Mouse (Mus musculus) stomach, postnatal 0 days (tissue): ENCODE data around the gene Gm17359. TPM values are rescaled to one million over a fixed set of nuclear protein-coding genes. Genes with fewer than 3 reads are reported as not detected.

Source experiments
- ATAC-seq: fragments of 200-750 bp; cut with Nextera tagmentation; 2 replicates; pipeline ENCODE4 v1.8.0; 2017; ENCODE audit not compliant: low FRiP score, low TSS enrichment
- DNase-seq: peaks from one replicate; pipeline ENCODE4 v3.0.0-alpha.2; 2016; ENCODE audit warnings: low spot score
- H3K27ac ChIP-seq: fragments of 300-500 bp; sonication (generic); replicated peaks from 2 replicates; pipeline ENCODE4 v1.5.1; 2014; ENCODE audit warnings: mild to moderate bottlenecking, control low read depth
- H3K27me3 ChIP-seq: fragments of 300-500 bp; sonication (generic); 2 replicates; pipeline ENCODE4 v1.6.1; 2014; ENCODE audit warnings: low read length; ENCODE audit not compliant: control insufficient read depth, insufficient read depth
- H3K36me3 ChIP-seq: fragments of 300-500 bp; sonication (generic); 2 replicates; pipeline ENCODE4 v1.6.1; 2014; ENCODE audit warnings: low read length, mixed read lengths; ENCODE audit not compliant: control insufficient read depth, insufficient read depth
- H3K4me1 ChIP-seq: fragments of 300-500 bp; sonication (generic); replicated peaks from 2 replicates; pipeline ENCODE4 v1.6.1; 2014; ENCODE audit warnings: antibody characterized with exemption; ENCODE audit not compliant: control insufficient read depth, insufficient read depth
- H3K4me2 ChIP-seq: fragments of 300-500 bp; sonication (generic); replicated peaks from 2 replicates; pipeline ENCODE4 v1.6.1; 2014; ENCODE audit warnings: low read depth, mild to moderate bottlenecking, control low read depth, moderate library complexity
- H3K4me3 ChIP-seq: fragments of 300-500 bp; sonication (generic); 2 replicates; pipeline ENCODE4 v1.5.1; 2014; ENCODE audit warnings: low read depth, low read length, control low read depth
- H3K9ac ChIP-seq: fragments of 300-500 bp; sonication (generic); 2 replicates; pipeline ENCODE4 v1.6.1; 2014; ENCODE audit warnings: mild to moderate bottlenecking, low read length, control low read depth, mixed read lengths
- H3K9me3 ChIP-seq: fragments of 300-500 bp; sonication (generic); 2 replicates; pipeline ENCODE4 v1.6.1; 2016; ENCODE audit warnings: low read length; ENCODE audit not compliant: control insufficient read depth
- CTCF ChIP-seq: IDR thresholded peaks from 2 replicates; pipeline ENCODE4 v1.5.1; 2016; ENCODE audit warnings: antibody characterized with exemption, low read depth, mild to moderate bottlenecking, moderate library complexity
- EP300 ChIP-seq: optimal IDR thresholded peaks from 2 replicates; pipeline ENCODE3; 2016; ENCODE audit warnings: antibody characterized with exemption
- WGBS: fragments of 180-500 bp; shearing (Covaris S2); extraction: QIAGEN DNeasy Blood & Tissue Kit; methylation state at CpG from one replicate; pipeline ENCODE4 v1.1.7; 2014; 5-methylcytosine and 5-hydroxymethylcytosine counted together
- polyA plus RNA-seq: library from polyadenylated mRNA; unstranded; fragments of >200 nt; fragmentation: Nextera tagmentation; extraction: Ambion mirVana; gene quantifications from 2 replicates; pipeline ENCODE4 v1.2.1, GENCODE M21; 2015

The Gm17359 gene
- polyA plus RNA-seq, 1 experiment from 2014 or later, result not detected

DNA sequence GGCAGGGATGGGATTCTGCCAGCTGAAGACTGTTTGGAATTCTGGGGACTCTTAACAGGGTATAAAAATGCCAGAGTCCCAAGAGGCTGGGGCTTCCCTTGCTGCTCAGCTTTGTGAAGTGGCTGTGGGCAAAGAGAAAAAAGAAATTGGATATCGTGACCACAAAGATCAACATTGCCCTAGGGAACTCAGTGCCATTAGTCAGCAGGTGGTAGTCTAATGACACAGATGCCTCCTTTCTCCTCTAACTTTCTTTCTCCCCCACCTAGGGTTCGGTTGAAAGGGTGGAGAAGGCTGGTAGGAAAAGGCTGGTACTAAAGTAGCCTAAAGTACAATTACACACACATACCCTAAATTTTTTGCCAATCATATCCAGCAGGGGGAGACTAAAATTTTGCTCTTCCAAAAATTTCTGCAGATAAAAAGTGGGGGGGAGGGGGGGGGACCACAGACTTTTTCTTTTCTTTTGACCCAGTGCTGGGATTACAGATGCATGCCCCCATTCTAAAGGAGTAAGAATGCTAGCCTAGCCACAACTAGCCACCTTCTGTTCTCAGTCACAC, 164.8 kb downstream of the Gm17359 start:
- 93% methylated on average over 2 of the region's 2 CpGs for WGBS
- Histone ChIP-seq H3K4me1 (no peaks in the 10 kb centered on the region), H3K27ac (no peak overlapping the region), H3K9ac (no peak overlapping the region), H3K4me2 (no peak overlapping the region), H3K9me3 (no peaks in the 10 kb centered on the region), H3K27me3 (no peaks in the 10 kb centered on the region), H3K36me3 (peaks cover 5% of the 10 kb centered on the region), H3K4me3 (no peak overlapping the region)
- ATAC-seq (no peak), DNase-seq (no peak)
- peak; percentile 36 for TF ChIP-seq CTCF
- no peak for TF ChIP-seq EP300

Other genes with a start within 250 kb of the Gm17359 start
- gene Rapgef2, start 50.1 kb upstream of the Gm17359 start, polyA plus RNA-seq, result 2.3 and 2.4 TPM in 2 replicates
- gene Fnip2, start 231.1 kb downstream of the Gm17359 start, polyA plus RNA-seq, result 2.5 and 2.6 TPM in 2 replicates